Mouse (Mus musculus) hindbrain, postnatal 0 days (tissue): ENCODE measurements around the gene Tmem248. TPM values are rescaled to one million over a fixed set of nuclear protein-coding genes. Genes with fewer than 3 reads are reported as not detected.

Experiments used
- ATAC-seq: fragments of 200-750 bp; cut with Nextera tagmentation; 2 replicates; pipeline ENCODE4 v1.8.0; 2017; ENCODE audit warnings: mild to moderate bottlenecking, moderate TSS enrichment, moderate library complexity
- DNase-seq: peaks from one replicate; pipeline ENCODE4 v3.0.0-alpha.2; 2015; ENCODE audit warnings: low spot score
- H3K27ac ChIP-seq: fragments of 300-500 bp; sonication (generic); 2 replicates; pipeline ENCODE4 v1.5.1; 2014; ENCODE audit warnings: mild to moderate bottlenecking
- H3K27me3 ChIP-seq: fragments of 300-500 bp; sonication (generic); 2 replicates; pipeline ENCODE4 v1.6.1; 2014; ENCODE audit warnings: low read length, mixed read lengths; ENCODE audit not compliant: insufficient read depth
- H3K36me3 ChIP-seq: fragments of 300-500 bp; sonication (generic); 2 replicates; pipeline ENCODE4 v1.6.1; 2014; ENCODE audit warnings: low read length, mixed read lengths; ENCODE audit not compliant: insufficient read depth
- H3K4me1 ChIP-seq: fragments of 300-500 bp; sonication (generic); 2 replicates; pipeline ENCODE4 v1.6.1; 2014; ENCODE audit warnings: antibody characterized with exemption, low read length, mixed read lengths; ENCODE audit not compliant: insufficient read depth
- H3K4me2 ChIP-seq: fragments of 300-500 bp; sonication (generic); 2 replicates; pipeline ENCODE4 v1.6.1; 2014; ENCODE audit warnings: low read depth, mild to moderate bottlenecking, low read length, moderate library complexity, mixed read lengths
- H3K4me3 ChIP-seq: fragments of 300-500 bp; sonication (generic); 2 replicates; pipeline ENCODE4 v1.5.1; 2014; ENCODE audit warnings: low read length
- H3K9ac ChIP-seq: fragments of 300-500 bp; sonication (generic); replicated peaks from 2 replicates; pipeline ENCODE4 v1.6.1; 2014; ENCODE audit warnings: mild to moderate bottlenecking, low read length, moderate library complexity, mixed read lengths
- H3K9me3 ChIP-seq: fragments of 300-500 bp; sonication (generic); 2 replicates; pipeline ENCODE4 v1.6.1; 2016; ENCODE audit warnings: low read length, mixed read lengths
- CTCF ChIP-seq: IDR thresholded peaks from 2 replicates; pipeline ENCODE4 v1.5.1; 2016; ENCODE audit warnings: antibody characterized with exemption, control low read depth, low read depth
- WGBS: fragments of 180-500 bp; shearing (Covaris S2); extraction: QIAGEN DNeasy Blood & Tissue Kit; methylation state at CpG from one replicate; pipeline ENCODE4 v1.1.7; 2014; 5-methylcytosine and 5-hydroxymethylcytosine counted together
- polyA plus RNA-seq: library from polyadenylated mRNA; unstranded; fragments of >200 nt; fragmentation: Nextera tagmentation; extraction: Ambion mirVana; gene quantifications from 2 replicates; pipeline ENCODE4 v1.2.1, GENCODE M21; 2015
- total RNA-seq: library from RNA; depleted of rRNA; stranded (reverse); fragments of >200 nt; gene quantifications from 2 replicates; pipeline ENCODE4 v1.2.3, GENCODE M21; 2014

Tmem248 gene
- total and polyA plus RNA-seq, 2 experiments from 2014 or later: 30.5 to 37.1 TPM

DNA sequence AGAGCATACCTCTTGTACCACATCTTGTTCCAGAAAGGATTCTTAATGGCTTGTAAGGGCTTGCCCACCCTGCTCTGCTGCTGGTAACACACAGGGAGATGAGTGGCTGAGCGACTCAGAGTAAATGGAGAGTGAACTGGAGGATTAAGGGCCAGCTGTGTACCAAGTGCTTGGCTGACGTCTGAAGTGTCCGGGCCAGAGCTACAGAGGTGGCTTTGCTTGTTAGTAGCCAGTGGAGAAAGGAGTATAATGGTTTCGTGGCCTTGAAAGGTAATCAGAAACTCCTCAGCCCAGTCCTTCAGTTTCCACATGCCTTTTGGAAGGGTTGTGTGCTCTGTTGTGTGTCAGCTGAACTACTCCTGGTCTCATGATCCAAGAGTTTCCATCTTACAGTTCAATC is 39.0 kb upstream of the Tmem248 start:
- ATAC-seq (no peak), DNase-seq (no peak)
- no peaks in the 10 kb centered on the region for H3K27me3 ChIP-seq
- H3K4me2 ChIP-seq: no peak overlapping the region
- no peak overlapping the region for H3K9ac ChIP-seq
- no peaks in the 10 kb centered on the region for H3K36me3 ChIP-seq
- H3K4me3 ChIP-seq: no peak overlapping the region
- 68% methylated on average over 4 of the region's 4 CpGs for WGBS
- TF ChIP-seq CTCF: no peak
- no peak overlapping the region for H3K27ac ChIP-seq
- H3K4me1 ChIP-seq: peaks cover 6% of the 10 kb centered on the region
- H3K9me3 ChIP-seq: no peaks in the 10 kb centered on the region

DNA sequence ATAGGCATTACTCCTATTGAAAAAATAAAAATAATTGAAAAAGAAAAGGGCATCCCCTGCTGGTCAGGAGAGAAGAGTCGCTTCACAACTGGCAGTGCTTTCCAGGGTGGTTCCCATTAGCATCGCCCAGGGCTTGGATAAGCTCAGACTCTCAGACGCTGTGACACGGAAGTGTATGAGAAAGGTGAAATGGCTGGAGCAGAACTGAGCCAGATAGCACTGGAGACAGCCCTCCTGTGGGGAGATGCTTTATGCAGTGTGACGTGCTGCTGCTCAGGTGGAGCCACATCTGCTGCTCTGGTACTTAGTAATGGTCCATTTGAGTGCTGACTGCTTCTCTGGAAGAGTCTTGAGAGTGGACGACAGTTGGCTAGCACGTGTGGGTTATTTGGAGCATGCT is 36.5 kb upstream of the Tmem248 start:
- H3K36me3 ChIP-seq: no peaks in the 10 kb centered on the region
- DNase-seq: peak; percentile 17
- no peak overlapping the region for H3K9ac ChIP-seq
- ATAC-seq: 0 out of 2 replicates have a peak, but pooled peaks have one; percentile 53
- TF ChIP-seq CTCF: peak; percentile 38
- no peak overlapping the region for H3K4me3 ChIP-seq
- 64% methylated on average over 7 of the region's 7 CpGs for WGBS
- no peaks in the 10 kb centered on the region for H3K4me1 ChIP-seq
- no peaks in the 10 kb centered on the region for H3K27me3 ChIP-seq
- H3K27ac ChIP-seq: no peak overlapping the region
- H3K4me2 ChIP-seq: no peak overlapping the region
- H3K9me3 ChIP-seq: no peaks in the 10 kb centered on the region

DNA sequence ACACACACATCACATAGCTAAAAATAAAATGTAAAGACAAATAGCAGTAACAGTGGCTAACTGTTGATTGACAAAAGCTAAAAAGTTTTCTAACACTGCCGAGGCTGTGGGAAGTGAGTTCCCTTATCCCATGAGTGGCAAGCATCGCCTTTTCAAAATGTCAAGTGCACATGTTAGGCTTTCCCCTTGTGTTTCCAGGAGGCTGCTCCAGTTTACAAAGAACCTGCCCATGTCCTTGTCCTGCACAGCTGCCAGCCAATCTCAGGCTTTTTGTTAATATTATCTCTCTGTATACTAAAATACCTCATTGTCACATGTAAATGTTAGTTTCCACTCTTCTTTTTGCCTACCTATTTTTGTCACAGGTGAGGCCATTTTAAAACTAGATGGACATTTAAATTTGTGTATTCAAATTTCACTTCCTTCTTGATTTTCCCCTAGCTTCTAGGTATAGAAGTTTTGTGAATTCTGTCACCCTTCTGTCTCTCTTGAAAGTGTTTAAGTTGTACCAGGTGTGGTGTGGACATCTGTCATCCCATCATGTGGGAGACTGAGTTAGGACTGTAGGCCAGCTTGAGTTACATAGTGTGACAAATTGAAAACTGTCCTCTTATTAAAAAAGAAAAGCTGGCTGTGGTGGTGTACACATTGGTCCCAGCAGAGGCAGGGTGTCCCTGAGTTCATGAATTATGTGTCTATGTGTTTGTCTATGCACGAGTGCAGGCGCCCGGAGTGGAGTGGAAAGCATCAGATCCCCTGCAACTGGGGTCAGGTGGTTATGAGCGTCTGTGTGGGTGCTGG is 34.9 kb upstream of the Tmem248 start:
- Histone ChIP-seq H3K9me3 (no peaks in the 10 kb centered on the region), H3K4me3 (no peak overlapping the region), H3K4me1 (0 out of 2 replicates have a peak, but pooled peaks cover under 1% of the 10 kb centered on the region), H3K4me2 (no peak overlapping the region), H3K27me3 (no peaks in the 10 kb centered on the region), H3K27ac (no peak overlapping the region), H3K36me3 (no peaks in the 10 kb centered on the region), H3K9ac (no peak overlapping the region)
- WGBS: 90% methylated on average over 6 of the region's 6 CpGs
- DNase-seq (no peak), ATAC-seq (no peak)
- TF ChIP-seq CTCF: no peak

DNA sequence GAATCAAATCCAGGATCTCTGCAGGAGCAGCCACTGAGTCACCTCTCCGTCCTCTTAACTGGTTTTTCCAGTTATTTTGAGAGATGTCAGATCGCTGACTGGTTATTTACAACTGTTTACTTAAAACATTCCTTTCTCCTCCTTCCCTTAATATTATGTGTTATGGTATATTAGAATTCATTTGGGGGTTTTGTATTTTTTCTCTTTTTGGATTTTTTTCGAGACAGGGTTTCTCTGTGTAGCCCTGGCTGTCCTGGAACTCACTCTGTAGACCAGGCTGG is 34.4 kb upstream of the Tmem248 start:
- Histone ChIP-seq H3K4me3 (no peak overlapping the region), H3K4me2 (no peak overlapping the region), H3K4me1 (0 out of 2 replicates have a peak, but pooled peaks cover 4% of the 10 kb centered on the region), H3K9ac (no peak overlapping the region), H3K9me3 (no peaks in the 10 kb centered on the region), H3K27me3 (no peaks in the 10 kb centered on the region), H3K36me3 (no peaks in the 10 kb centered on the region), H3K27ac (no peak overlapping the region)
- no peak for ATAC-seq
- no peak for TF ChIP-seq CTCF
- DNase-seq: no peak
- WGBS: 95% methylated on average over 3 of the region's 3 CpGs

DNA sequence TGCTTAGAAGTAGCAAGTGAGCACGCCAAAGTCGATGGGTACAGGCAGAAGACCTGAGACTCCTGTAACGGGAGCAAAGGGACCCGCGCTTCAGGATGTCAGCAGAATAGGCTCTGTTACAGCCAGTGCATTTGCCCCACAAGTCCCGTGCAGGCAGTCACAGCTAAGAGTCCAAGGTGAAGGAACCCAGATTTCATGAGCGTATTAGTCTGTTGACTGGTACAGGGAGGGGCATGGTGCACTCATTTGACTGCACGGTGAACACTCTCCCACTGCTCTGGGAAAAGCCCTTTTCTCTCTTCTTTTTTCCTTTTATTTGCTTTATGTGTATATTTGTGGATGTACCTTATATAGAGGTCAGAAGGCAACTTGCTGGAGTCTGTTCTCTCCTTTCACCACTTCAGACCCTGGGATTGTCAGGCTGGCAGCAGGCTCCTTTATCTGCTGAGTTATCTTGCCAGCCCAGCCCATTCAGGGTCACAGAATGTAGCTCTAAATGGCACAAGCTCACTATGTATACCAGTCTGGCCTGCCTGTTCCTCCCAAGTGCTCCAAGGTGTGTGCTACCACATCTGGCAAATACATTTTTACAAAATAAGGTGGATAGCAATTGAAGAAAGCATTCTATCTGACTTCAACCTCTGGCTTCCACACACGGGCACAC is 32.6 kb upstream of the Tmem248 start:
- Histone ChIP-seq H3K4me3 (no peak overlapping the region), H3K9me3 (no peaks in the 10 kb centered on the region), H3K9ac (no peak overlapping the region), H3K27me3 (no peaks in the 10 kb centered on the region), H3K36me3 (peaks cover 4% of the 10 kb centered on the region; the same call in 1 of the 2 replicates), H3K4me2 (no peak overlapping the region), H3K27ac (no peak overlapping the region), H3K4me1 (0 out of 2 replicates have a peak, but pooled peaks cover 4% of the 10 kb centered on the region)
- TF ChIP-seq CTCF: no peak
- DNase-seq: no peak
- ATAC-seq: no peak
- WGBS: 88% methylated on average over 9 of the region's 9 CpGs

DNA sequence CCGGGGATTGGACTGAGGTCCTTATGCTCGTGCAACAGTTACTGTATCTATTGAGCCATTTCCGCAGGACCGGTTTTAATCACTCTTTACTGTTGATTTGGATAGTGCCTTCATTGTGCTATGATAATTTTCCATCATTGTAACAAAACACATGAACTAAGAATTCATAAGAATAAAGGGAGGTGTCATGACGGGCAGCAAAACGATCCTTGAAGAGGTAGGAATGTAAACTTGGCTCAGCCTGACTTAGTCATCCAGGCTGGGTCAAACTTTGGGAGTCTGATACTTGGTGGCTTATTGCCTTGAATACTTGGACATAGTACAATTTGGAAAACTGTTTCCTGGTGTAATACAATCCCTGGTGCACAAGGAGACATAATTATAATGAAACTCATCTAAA is 31.6 kb upstream of the Tmem248 start:
- no peak for ATAC-seq

DNA sequence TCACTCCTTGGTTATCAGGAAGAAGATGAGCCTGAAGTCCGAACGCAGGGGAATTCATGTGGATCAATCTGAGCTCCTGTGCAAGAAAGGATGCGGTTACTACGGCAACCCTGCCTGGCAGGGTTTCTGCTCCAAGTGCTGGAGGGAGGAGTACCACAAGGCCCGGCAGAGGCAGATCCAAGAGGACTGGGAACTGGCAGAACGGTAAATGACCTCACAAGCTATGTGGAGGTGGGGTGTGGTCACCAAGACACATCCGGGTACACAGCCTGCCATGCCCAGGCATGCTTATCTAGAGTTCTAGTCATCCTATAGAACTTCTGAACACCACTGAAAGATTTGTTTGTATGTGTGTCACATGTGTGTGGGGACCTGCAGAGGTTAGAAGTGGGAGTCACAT is 29.5 kb upstream of the Tmem248 start:
- H3K4me3 ChIP-seq: no peak overlapping the region
- H3K9me3 ChIP-seq: no peaks in the 10 kb centered on the region
- ATAC-seq (no peak), DNase-seq (peak; percentile 36)
- H3K4me1 ChIP-seq: 0 out of 2 replicates have a peak, but pooled peaks cover 4% of the 10 kb centered on the region
- H3K27me3 ChIP-seq: no peaks in the 10 kb centered on the region
- H3K4me2 ChIP-seq: no peak overlapping the region
- 22% methylated on average over 7 of the region's 7 CpGs for WGBS
- no peak overlapping the region for H3K27ac ChIP-seq
- no peak for TF ChIP-seq CTCF
- H3K9ac ChIP-seq: no peak overlapping the region
- peaks cover 21% of the 10 kb centered on the region for H3K36me3 ChIP-seq

More for the DNA sequence above, 31.6 kb upstream of the Tmem248 start:
- no peak for DNase-seq
- no peak overlapping the region for H3K4me3 ChIP-seq
- 0 out of 2 replicates have a peak, but pooled peaks cover 4% of the 10 kb centered on the region for H3K4me1 ChIP-seq
- H3K27me3 ChIP-seq: no peaks in the 10 kb centered on the region
- 89% methylated on average over 6 of the region's 6 CpGs for WGBS
- TF ChIP-seq CTCF: no peak
- H3K9ac ChIP-seq: no peak overlapping the region
- H3K4me2 ChIP-seq: no peak overlapping the region
- H3K36me3 ChIP-seq: peaks cover 13% of the 10 kb centered on the region; the same call in 1 of the 2 replicates
- no peaks in the 10 kb centered on the region for H3K9me3 ChIP-seq
- H3K27ac ChIP-seq: no peak overlapping the region
